Mouse (Mus musculus) embryo, embryonic 10 days (tissue): ENCODE results near the gene Thrb.

Source experiments
- DNase-seq: peaks from one replicate; pipeline ENCODE4 v3.0.0-alpha.2; 2015; ENCODE audit warnings: low spot score

Thrb gene

DNA sequence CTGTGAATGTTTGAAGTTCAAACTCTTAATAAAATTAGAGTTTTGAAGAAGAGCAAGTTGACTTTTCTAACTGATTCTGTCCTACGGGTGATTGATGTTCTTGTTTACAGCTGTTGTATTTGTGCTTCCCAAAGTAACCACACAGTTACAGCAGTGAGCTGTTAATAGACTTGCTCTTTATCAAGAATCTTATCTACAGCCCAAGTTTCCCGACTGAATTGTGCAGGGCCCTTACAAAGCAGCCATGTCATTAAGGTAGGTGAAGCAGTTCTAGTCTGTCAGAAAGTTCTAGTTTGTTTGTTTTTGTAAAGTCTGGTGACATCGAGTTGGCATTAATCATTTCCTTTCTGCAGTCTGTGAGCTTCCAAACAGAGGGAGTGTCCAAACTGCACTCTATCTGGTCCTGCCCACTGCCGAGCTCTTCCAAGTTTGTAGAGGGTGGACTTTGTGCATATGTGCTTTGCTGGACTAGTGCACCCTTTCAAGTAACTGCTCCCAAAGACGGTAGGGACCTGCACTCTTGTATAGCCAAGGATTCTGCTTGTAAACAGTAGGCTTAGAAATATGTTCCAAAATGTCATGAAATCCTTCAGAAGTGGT lies 124.2 kb downstream of the Thrb start:
- no peak for DNase-seq

DNA sequence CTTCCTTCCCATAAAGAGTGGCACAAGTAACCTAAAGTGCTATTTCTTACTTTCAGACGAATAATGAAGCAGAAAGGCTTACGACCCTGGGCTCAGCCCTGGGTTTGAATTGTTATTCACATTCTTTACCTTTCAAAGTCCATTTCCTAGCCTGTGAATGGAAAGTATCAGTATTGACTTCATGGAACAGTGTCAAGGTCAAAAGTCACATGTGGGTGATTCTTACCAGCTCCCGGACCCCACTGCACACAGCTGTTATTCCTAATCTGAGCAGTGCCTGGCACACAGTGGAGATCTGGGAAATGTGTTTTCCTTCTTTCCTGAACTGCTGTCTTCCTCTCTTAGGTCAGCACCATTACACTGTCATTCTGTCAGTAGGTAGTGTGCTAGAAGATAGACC lies 125.3 kb downstream of the Thrb start:
- DNase-seq: peak; percentile 48

DNA sequence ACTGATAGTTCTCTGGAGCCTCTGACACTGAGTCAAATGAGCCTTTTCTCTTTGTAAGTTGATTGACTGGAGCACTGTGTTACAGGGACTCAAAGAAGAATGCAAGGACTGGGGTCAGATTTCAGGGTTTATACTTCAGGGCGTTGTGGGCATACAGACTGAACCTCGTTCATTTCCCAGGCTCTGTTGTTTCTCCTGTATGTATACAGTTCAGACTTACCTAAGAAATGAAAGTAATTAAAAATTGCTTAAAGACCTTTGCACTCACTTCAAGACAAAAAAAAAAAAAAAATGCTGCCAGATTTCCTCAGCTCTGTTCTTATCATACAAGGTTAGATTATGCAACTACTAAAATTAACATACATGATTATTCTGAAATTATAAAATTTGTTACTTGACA lies 126.2 kb downstream of the Thrb start:
- no peak for DNase-seq

DNA sequence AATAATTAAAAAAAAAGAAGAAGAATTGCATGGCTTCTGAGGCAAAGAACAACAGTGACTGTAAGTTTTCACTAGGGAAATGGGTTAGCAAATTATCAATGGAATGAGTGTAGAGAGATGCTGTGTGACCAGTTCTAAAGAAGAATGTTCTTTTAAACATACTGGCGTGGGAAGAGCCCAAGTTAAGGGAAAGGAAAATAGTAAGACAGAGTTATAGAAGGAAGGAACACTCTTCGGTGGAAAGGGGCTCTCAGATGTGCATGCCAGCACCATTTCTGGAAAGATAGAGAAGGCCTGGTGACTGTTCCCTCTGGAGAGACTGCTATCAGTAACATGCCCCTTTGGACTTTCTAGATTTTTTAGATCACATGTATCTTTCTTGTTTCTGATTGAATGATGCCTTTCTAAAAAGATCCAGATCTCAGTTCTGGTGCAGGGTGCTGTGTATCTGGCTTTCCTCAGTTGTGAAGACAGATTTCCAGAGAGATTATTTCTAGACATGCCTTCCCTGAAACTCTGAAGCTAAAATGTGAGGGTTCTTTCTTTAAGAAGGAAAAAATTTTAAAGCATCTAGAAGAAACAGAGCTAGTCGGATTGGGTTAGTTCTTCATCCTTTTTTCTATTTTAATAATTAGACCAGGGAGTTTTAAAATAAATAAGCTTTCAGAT lies 144.0 kb downstream of the Thrb start:
- DNase-seq: no peak

DNA sequence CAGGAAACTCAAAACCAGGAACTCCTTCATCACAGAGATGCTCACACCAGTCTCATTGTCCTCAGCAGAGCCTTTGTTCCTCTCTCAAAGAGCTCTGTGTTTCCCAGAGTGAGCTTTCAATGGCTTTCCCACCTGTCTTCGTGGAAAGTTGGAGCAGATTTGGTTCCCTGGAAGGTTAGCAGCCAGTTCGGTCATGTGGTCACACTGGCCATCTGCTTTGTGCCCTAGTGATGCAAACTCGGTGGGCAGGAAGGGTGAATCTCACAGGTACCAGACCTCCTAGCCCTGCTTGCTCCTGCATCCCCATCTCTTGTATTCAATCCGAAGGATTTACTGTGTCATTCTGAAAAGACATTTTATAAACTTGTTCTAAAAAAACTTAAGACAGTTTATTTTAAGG lies 151.0 kb downstream of the Thrb start:
- DNase-seq: no peak

DNA sequence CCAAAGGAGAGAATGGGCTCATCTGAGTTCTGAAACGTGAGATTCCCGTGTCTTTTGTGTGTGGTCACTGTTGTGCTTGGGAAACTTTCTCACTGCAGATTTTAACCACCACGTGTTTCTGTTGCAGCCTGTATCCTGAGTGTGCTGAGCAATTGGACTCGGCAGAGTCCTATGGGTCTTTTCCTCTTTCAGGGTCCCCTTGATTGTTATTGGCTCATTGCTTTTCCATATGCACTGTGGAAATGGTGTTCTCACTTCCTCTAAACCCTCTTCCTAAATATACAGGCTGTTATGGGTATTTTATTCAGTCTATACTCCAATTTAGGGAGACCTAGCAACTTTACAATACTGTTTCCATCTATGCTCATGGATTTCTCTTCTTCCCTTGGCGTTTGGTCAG lies 152.4 kb downstream of the Thrb start:
- no peak for DNase-seq

DNA sequence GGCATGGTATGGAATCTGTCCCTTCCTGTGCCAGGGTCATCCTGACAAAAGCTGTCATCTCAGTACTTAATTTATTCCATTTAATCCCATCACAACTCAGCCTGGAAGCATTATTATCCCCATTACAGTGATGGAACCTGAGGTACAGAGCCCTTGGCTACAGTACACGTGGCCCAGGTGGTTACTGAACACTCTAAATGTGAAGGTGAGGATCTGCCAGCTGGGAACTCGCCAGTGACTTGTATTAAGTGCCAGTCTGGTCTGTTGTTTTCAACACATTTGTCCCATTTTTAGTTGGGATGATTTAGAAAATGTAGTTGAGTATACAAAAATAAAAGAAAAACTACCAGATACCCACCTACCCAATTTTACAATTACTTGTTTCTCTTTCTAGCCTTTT lies 155.0 kb downstream of the Thrb start:
- no peak for DNase-seq

DNA sequence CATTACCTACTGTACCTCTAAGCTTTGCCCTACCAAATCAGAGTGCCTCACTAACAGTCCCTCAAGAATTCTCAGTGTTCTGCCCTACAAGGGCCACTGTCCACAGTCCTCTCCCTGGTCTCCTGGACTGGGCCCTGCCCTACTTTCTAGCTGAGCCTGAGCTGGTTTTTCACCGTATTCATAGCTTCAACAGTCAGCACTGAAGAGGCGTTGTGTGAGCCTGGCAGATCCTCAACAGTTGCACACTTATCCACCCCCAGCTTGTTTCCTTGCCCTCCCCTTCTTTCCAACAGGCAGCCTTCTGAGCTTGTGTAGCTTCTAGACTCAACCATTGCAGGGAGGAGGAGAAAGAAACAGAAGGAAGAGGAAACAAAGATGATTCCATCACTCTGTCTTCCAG lies 158.0 kb downstream of the Thrb start:
- no peak for DNase-seq

DNA sequence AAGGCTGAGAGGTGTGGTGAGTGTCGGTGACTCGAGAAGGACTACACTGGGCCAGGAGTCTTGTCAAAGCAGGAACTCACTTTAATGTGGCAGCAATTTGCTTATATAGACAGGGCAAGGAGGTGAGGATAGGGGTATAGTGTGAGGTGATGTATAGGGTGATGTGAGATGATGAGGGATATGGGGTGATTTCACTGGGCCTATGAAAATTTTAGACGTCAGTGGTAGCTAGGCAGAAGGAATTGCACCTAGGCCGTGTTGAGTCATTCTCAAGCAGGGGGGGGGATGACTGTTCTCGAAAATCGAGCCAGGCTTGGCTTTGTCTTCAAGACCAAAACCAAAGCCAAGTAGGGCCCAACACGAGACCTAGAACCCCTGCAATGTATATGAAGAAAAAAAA lies 162.7 kb downstream of the Thrb start:
- no peak for DNase-seq

DNA sequence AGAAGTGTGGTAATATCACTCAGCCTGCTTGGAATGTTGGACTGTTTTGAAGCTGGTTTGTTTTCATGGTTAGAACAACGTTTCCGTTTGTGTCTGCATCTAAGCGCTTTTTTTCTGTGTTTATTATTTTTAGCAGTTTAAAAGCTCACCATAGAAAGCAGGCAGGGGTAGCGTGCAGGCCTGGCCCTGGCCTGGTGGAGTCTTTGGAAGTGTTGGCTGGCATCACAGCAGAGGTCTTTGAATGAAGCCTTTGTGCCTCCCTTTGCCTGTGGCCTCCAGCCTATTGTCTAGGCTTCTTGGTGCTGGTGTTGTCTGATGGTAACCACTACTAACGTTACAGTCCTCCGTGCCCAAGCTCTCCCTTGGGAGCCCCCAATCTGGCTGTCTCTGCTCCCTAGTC lies 167.3 kb downstream of the Thrb start:
- DNase-seq: no peak

DNA sequence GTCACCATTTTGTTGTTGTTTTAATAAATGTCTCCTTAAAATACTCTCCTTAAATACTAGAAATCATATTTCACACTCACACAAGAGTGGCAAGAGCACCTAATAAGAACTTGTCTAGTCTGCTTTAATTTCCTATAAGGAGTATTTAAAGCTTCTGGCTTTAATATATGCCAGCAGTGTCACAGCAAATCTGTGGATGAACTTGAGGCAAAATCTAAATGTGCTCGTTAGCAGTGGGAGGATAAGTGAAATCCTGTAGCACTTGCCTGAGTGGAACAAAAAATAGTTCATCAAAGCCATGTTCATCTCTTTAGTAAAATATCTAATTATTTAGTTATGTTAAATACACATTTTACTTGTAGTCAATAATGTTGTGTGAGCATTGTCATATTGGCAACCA lies 175.7 kb downstream of the Thrb start:
- no peak for DNase-seq

DNA sequence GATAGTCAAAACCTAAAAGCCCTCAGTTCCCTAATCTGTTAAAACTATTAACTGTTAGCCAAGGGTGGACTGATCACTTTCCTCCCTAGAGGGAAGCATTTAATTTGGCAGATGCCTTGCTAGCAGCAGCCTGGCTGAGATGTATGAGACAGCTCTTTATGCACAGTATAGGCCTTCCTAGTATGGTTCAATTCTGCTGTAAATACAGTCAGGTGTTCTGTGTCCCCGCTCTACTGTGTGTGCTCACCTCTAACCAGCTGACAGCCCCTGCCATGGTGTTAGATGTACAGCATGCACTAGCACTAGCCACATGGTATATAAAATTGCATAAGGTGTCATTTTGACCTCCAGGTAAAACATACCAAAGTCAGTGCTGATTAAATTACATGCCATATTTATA lies 176.7 kb downstream of the Thrb start:
- DNase-seq: no peak

DNA sequence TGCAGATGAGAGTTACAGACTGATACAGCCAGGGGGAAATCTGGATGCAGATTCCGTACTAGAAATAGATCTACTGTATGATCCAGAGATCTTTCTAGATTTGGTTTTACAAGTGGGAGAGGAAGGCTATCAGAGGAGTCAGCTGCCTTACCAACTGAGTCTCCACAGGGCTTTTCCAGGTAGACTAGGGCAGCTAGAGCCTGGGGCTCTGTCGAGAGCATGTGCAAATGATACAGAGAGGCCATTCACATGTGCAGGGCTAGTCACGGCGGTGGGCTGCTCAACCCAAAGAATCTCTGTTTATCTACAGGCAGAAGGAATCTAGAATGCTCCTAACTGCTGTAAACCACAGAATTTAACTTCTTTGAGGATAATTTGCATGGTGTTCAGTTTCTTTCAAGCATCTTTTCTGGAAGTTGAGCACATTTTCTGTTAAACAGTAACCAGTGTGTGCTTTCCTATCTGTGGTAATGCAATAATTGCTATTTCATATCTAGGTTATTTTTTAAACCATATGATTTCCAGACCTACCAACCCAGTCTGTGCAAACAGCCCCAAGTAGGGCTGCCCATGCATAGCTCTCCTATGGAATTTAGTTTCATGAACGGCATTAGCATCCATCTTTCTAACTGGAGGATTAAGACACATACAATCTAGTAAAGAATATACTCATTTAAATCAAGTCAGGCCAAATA lies 185.1 kb downstream of the Thrb start:
- DNase-seq: no peak

DNA sequence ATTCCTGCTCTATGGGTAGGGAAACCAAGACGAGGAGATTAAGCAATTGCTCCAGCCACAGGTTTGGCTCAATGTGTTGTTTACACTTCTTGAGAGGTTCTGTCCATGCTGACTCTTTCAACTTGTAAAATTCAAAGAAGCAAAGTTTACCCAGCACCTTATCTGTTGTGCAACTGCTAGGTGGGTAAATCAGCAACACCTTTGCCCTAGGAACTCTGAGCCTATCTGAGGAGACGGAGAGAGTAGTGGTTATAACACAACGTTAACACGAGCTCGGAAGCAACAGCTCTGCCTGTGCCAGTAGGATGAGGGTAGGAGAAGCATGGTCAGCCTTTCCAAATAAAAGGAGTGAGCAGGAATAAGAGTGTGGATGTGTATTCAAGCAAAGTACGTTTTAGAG lies 185.8 kb downstream of the Thrb start:
- no peak for DNase-seq

DNA sequence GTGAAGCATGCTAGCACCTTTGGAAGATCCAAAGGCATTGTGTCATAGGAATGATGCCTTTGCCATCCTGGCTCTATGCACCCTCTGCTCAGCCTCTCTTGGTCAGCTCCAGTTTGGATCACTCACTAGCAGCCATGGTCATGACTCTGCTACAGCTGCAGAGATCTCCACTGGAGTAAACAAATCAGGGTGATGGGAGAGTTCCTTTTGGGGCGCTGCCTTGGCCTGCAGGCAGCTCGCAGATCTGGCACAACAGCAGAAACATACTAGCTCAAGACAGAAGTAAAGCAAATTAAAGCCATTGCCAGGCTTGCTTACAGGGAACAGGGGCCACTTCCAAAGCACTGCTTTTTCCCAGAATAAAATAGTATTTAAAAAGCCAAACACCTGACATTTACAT lies 186.6 kb downstream of the Thrb start:
- no peak for DNase-seq

DNA sequence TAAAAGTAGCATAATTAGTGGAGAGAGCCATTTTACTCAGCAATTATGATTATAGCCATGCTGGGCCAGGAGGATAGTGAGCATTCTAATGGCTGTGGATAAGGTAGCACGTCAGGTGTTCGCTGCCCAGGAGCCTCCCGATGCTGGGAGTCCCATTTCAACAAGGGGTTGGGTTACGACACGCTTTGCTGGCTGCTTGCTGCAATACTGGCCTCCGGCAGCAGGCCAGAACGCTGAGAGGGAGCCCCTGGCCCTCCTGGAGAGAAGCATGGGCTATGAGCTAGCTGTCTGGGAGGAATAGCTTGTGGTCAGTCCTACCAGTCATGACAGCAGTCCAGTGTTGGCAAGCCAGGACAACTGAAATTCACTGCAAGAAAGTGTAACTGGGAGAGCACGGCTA lies 187.2 kb downstream of the Thrb start:
- peak; percentile 9 for DNase-seq

DNA sequence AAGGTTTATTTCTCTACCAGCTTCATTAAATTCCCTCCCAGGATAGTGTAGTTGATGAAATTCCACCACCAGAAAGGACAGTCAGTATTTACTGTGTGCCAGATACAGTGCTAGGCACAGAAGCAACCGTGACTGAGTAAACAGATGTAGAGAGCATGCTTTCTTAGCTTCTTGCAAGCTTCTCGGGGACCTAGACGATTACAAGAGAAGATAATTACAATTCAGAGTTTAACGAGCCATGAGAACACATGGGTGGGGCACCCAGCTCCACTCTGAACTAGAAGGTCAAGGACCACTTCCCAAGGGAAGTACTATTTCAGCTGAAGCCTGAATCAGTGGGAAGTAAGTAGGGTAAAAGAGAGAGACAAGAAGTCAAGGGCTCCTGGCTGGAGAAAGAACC lies 190.3 kb downstream of the Thrb start:
- no peak for DNase-seq

DNA sequence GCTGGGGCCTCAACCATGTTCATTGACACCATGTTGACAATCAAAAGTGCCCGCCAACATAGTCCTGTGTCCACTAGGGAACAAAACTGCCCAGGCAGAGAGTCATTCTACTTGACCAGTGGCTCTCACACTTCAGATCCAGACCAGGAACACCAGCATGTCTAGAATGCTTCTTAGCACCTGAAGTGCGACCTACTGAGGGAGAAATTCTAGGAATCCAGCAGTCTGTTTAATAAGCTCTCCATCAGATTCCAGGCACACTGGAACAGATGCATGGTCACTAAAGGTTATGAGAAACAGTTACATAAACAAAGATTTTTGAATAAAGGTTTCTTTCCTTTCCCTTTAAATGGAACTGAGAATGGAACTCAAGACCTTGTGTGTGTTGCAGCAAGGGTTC lies 192.2 kb downstream of the Thrb start:
- no peak for DNase-seq

DNA sequence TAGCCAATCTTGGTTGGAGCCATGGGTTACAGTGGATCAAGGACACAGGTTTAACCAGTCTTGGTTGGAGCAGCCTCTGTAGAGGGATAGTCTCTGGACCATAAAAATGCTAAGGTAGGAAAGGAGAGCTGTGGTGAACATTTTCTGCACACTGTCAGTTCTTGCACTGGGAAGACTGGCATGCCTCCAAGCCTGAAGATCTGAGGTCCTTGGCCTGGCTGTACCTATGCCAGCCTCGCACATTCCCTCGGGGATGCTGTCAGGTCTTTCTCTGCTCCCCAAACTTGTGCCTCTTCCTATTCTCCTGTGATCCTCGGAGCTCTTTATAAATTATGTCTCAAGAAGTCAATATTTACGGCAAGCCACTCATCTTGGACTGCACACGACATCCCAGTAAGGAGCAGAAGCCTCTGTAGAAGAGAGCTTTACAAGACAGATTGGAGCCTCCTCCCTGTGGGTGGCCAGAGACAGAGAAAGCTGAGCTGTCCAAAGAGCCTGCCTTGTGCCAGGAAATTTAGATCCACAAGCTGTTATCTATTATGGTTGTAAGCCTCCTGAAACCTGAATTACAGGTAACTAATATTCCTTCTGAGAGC lies 199.8 kb downstream of the Thrb start:
- DNase-seq: no peak

DNA sequence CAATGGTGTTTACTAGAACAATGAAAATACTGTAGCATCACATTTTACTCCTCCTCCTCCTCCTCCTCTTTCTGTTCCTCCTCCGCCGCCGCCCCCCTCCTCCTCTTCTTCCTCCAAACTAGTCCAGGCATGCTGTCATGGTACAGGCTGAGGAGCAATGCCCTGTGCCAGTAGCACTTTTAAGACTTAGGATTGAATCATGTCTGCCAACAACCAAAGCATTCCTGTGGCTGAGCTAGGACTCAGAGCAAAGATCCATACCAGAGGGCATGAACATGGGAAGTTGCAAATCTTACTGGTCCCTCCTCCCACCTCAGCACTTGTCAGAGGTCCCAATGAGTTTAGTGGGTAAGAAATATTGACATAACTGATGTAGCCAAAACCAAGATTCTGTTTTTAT lies 202.6 kb downstream of the Thrb start:
- no peak for DNase-seq

DNA sequence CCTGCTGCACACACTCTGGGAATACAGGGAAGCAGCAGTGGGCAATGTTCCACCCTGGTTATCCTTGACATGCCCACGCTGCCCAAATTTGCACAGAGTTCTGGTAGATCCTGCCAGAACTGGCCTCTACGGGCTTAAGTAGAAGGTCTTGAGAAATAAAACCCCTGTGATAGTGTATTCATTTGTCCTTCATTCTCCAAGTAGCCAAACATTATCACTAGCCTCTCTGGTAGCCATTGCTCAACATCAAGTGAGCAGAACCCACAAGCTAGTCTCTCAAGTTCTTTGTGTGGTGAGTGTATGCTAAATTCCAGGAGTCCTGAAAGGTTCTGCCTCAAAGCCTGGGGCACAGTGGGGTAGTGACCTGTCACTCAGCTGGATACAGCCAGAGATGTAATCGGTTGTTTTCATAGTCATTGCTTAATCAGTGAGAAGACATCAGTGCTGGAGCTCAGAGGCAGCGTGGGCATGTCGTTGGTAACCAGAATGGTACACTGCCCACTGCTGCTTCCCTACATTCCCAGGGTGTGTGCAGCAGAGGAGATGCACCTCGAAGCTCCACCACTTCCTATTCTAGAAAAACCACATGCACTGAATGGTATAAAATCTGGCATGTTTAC lies 203.8 kb downstream of the Thrb start:
- DNase-seq: no peak

DNA sequence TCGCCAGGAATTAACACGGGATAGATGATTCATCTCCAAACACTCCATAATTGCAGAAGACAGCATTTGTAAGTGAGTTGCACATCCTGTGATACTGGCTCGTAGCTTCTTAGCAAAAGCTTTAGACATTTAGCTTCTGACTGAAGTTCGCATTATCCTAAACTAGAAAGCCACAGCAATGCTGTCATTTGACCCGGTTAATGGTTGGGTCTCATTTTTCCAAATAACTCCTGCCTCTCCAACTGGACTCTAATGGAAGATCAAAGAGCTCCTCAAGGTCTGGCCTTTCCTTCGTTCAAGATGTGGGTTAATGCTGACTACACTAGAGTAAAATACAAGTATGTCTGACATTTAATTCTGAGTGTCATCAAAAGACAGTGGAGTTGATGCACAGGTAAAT lies 208.3 kb downstream of the Thrb start:
- no peak for DNase-seq

DNA sequence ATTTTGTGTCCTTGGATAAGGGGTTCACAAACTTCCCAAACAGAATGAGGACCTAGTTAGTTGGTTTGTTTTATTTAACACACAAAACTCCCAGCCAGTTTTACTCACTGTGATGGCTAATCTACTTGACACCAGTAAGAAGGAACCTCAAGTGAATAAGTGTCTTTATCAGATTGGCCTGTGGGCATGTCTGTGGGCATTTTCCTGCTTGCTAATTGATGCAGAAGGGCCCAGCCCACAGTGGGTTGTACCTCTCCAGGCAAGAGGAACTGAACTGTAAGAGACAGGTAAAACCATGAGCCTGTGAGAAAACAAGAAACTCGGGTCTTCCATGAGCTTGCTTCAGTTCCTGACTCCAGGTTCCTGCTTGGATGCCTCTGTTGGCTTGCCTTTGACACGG lies 215.9 kb downstream of the Thrb start:
- no peak for DNase-seq
